Mouse (Mus musculus): ENCODE results near the gene Mcm5.

- TF ChIP-seq CTCF (IDR thresholded peaks at IDR 0.05; ENCODE audit: extremely low read depth, insufficient read depth, low read length) = no peak
- no peak for TF ChIP-seq POLR2A (IDR thresholded peaks at IDR 0.05; ENCODE audit: extremely low read depth, insufficient read depth, low read length)
Measured at GRCm38 (mm10) chr8:75110093-75110492, 724 bp downstream of the Mcm5 start.
